Mouse (Mus musculus) forebrain, embryonic 13.5 days (tissue): ENCODE measurements around the gene Hsd3b1. TPM values are rescaled to one million over a fixed set of nuclear protein-coding genes. Genes with fewer than 3 reads are reported as not detected.

Experiments
- ATAC-seq: fragments of 200-750 bp; cut with Nextera tagmentation; 2 replicates; pipeline ENCODE4 v1.8.0; 2017
- H3K27ac ChIP-seq: fragments of 300-500 bp; sonication (generic); 2 replicates; pipeline ENCODE4 v1.5.1; 2015; ENCODE audit warnings: inconsistent platforms, mild to moderate bottlenecking, moderate library complexity
- H3K27me3 ChIP-seq: fragments of 300-500 bp; sonication (generic); 2 replicates; pipeline ENCODE4 v1.6.1; 2015; ENCODE audit warnings: mild to moderate bottlenecking, inconsistent platforms
- H3K36me3 ChIP-seq: fragments of 300-500 bp; sonication (generic); 2 replicates; pipeline ENCODE4 v1.6.1; 2015; ENCODE audit warnings: mild to moderate bottlenecking, inconsistent platforms; ENCODE audit not compliant: poor library complexity, severe bottlenecking
- H3K4me1 ChIP-seq: fragments of 300-500 bp; sonication (generic); 2 replicates; pipeline ENCODE4 v1.6.1; 2015; ENCODE audit warnings: inconsistent platforms
- H3K4me2 ChIP-seq: fragments of 300-500 bp; sonication (generic); 2 replicates; pipeline ENCODE4 v1.6.1; 2015; ENCODE audit warnings: inconsistent platforms, mild to moderate bottlenecking, moderate library complexity
- H3K4me3 ChIP-seq: fragments of 300-500 bp; sonication (generic); 2 replicates; pipeline ENCODE4 v1.5.1; 2015; ENCODE audit warnings: mild to moderate bottlenecking, inconsistent platforms
- H3K9ac ChIP-seq: fragments of 300-500 bp; sonication (generic); 2 replicates; pipeline ENCODE4 v1.6.1; 2015; ENCODE audit warnings: mild to moderate bottlenecking, inconsistent platforms
- H3K9me3 ChIP-seq: fragments of 300-500 bp; sonication (generic); replicated peaks from 2 replicates; pipeline ENCODE4 v1.6.1; 2016; ENCODE audit warnings: inconsistent platforms
- WGBS: fragments of 180-500 bp; shearing (Covaris S2); methylation state at CpG from one replicate; pipeline ENCODE4 v1.1.7; 2015; 5-methylcytosine and 5-hydroxymethylcytosine counted together
- polyA plus RNA-seq: library from polyadenylated mRNA; unstranded; fragments of >200 nt; fragmentation: Nextera tagmentation; extraction: Ambion mirVana; gene quantifications from 2 replicates; pipeline ENCODE4 v1.2.1, GENCODE M21; 2015

Hsd3b1 gene
- polyA plus RNA-seq, result 0.13 TPM in 1 of 2 replicates, not detected in the other

GRCm38 (mm10) chr3:98859576-98859975 lies at the start of gene Hsd3b1:
Hsd3b1 (minus strand) TSS chr3:98859794.
- Histone ChIP-seq H3K36me3 (no peaks in the 10 kb centered on the region), H3K9me3 (no peaks in the 10 kb centered on the region), H3K27ac (no peak within 1 kb of the TSS), H3K27me3 (no peaks in the 10 kb centered on the region), H3K4me1 (no peaks in the 10 kb centered on the region), H3K4me3 (no peak within 1 kb of the TSS), H3K9ac (no peak within 1 kb of the TSS), H3K4me2 (no peak within 1 kb of the TSS)
- no peak for ATAC-seq
- WGBS, result 85% methylated on average over 3 of the region's 3 CpGs

- H3K27me3 ChIP-seq, result no peaks in the 10 kb centered on the region
- 88% methylated on average over 2 of the region's 2 CpGs for WGBS
- H3K9ac ChIP-seq, result no peak overlapping the region
- ATAC-seq, result no peak
- no peaks in the 10 kb centered on the region for H3K36me3 ChIP-seq
- no peak overlapping the region for H3K4me2 ChIP-seq
- H3K27ac ChIP-seq, result no peak overlapping the region
- H3K4me1 ChIP-seq, result no peaks in the 10 kb centered on the region
- no peak overlapping the region for H3K4me3 ChIP-seq
- H3K9me3 ChIP-seq, result no peaks in the 10 kb centered on the region
Measured at GRCm38 (mm10) chr3:98897606-98898005, 38.0 kb upstream of the Hsd3b1 start.

GRCm38 (mm10) chr3:98895071-98895601 lies 35.5 kb upstream of the Hsd3b1 start:
- 45% methylated on average over 10 of the region's 10 CpGs for WGBS
- ATAC-seq, result 0 out of 2 replicates have a peak, but pooled peaks have one; percentile 45
- Histone ChIP-seq H3K4me2 (no peak overlapping the region), H3K9ac (no peak overlapping the region), H3K27ac (no peak overlapping the region), H3K27me3 (no peaks in the 10 kb centered on the region), H3K9me3 (no peaks in the 10 kb centered on the region), H3K4me1 (no peaks in the 10 kb centered on the region), H3K4me3 (no peak overlapping the region), H3K36me3 (no peaks in the 10 kb centered on the region)

GRCm38 (mm10) chr3:98893057-98893772 lies 33.6 kb upstream of the Hsd3b1 start, which contains the start of gene Hao2:
Hao2 (minus strand) TSS chr3:98893239.
- WGBS, result 92% methylated on average over 3 of the region's 3 CpGs
- Histone ChIP-seq H3K4me2 (no peak within 1 kb of the TSS), H3K4me1 (no peaks in the 10 kb centered on the region), H3K27me3 (no peaks in the 10 kb centered on the region), H3K36me3 (no peaks in the 10 kb centered on the region), H3K9ac (no peak within 1 kb of the TSS), H3K4me3 (no peak within 1 kb of the TSS), H3K9me3 (no peaks in the 10 kb centered on the region), H3K27ac (no peak within 1 kb of the TSS)
- ATAC-seq, result no peak

GRCm38 (mm10) chr3:98890430-98890829 lies 30.8 kb upstream of the Hsd3b1 start:
- no peaks in the 10 kb centered on the region for H3K9me3 ChIP-seq
- no peak for ATAC-seq
- H3K4me3 ChIP-seq, result no peak overlapping the region
- 85% methylated on average over 4 of the region's 4 CpGs for WGBS
- H3K4me1 ChIP-seq, result no peaks in the 10 kb centered on the region
- H3K36me3 ChIP-seq, result no peaks in the 10 kb centered on the region
- no peaks in the 10 kb centered on the region for H3K27me3 ChIP-seq
- H3K4me2 ChIP-seq, result no peak overlapping the region
- H3K27ac ChIP-seq, result no peak overlapping the region
- no peak overlapping the region for H3K9ac ChIP-seq

GRCm38 (mm10) chr3:98888206-98888605 lies 28.6 kb upstream of the Hsd3b1 start:
- ATAC-seq, result no peak
- 67% methylated on average over 2 of the region's 2 CpGs for WGBS
- H3K36me3 ChIP-seq, result no peaks in the 10 kb centered on the region

GRCm38 (mm10) chr3:98880831-98881230 lies 21.2 kb upstream of the Hsd3b1 start:
- Histone ChIP-seq H3K4me3 (no peak overlapping the region), H3K27ac (no peak overlapping the region), H3K9me3 (no peaks in the 10 kb centered on the region), H3K4me1 (no peaks in the 10 kb centered on the region), H3K4me2 (no peak overlapping the region), H3K9ac (no peak overlapping the region), H3K36me3 (no peaks in the 10 kb centered on the region), H3K27me3 (no peaks in the 10 kb centered on the region)
- ATAC-seq, result no peak
- WGBS, result 92% methylated on average over 2 of the region's 2 CpGs

More at GRCm38 (mm10) chr3:98888206-98888605, 28.6 kb upstream of the Hsd3b1 start:
- H3K27me3 ChIP-seq, result no peaks in the 10 kb centered on the region
- no peaks in the 10 kb centered on the region for H3K9me3 ChIP-seq
- no peak overlapping the region for H3K4me2 ChIP-seq
- no peak overlapping the region for H3K27ac ChIP-seq
- no peak overlapping the region for H3K9ac ChIP-seq
- no peaks in the 10 kb centered on the region for H3K4me1 ChIP-seq
- H3K4me3 ChIP-seq, result no peak overlapping the region

GRCm38 (mm10) chr3:98880216-98880615 lies 20.6 kb upstream of the Hsd3b1 start:
- no peaks in the 10 kb centered on the region for H3K36me3 ChIP-seq
- H3K27me3 ChIP-seq, result no peaks in the 10 kb centered on the region
- WGBS, result 61% methylated on average over 6 of the region's 6 CpGs
- no peak overlapping the region for H3K4me3 ChIP-seq
- H3K9me3 ChIP-seq, result no peaks in the 10 kb centered on the region
- no peak overlapping the region for H3K9ac ChIP-seq
- no peak overlapping the region for H3K4me2 ChIP-seq
- ATAC-seq, result no peak
- H3K27ac ChIP-seq, result no peak overlapping the region
- H3K4me1 ChIP-seq, result no peaks in the 10 kb centered on the region

- no peaks in the 10 kb centered on the region for H3K36me3 ChIP-seq
- no peak overlapping the region for H3K4me2 ChIP-seq
- H3K4me3 ChIP-seq, result no peak overlapping the region
- no peaks in the 10 kb centered on the region for H3K4me1 ChIP-seq
- ATAC-seq, result no peak
- H3K27ac ChIP-seq, result no peak overlapping the region
- no peak overlapping the region for H3K9ac ChIP-seq
- no peaks in the 10 kb centered on the region for H3K27me3 ChIP-seq
- 76% methylated on average over 2 of the region's 2 CpGs for WGBS
- no peaks in the 10 kb centered on the region for H3K9me3 ChIP-seq
Measured at GRCm38 (mm10) chr3:98868219-98868618, 8.6 kb upstream of the Hsd3b1 start.

- H3K4me1 ChIP-seq, result no peaks in the 10 kb centered on the region
- no peak overlapping the region for H3K27ac ChIP-seq
- WGBS, result 93% methylated on average over 1 of the region's 1 CpGs
- H3K27me3 ChIP-seq, result no peaks in the 10 kb centered on the region
- ATAC-seq, result no peak
- H3K36me3 ChIP-seq, result no peaks in the 10 kb centered on the region
- H3K4me3 ChIP-seq, result no peak overlapping the region
- no peak overlapping the region for H3K4me2 ChIP-seq
- no peak overlapping the region for H3K9ac ChIP-seq
- H3K9me3 ChIP-seq, result no peaks in the 10 kb centered on the region
Measured at GRCm38 (mm10) chr3:98862800-98863199, 3.2 kb upstream of the Hsd3b1 start.

GRCm38 (mm10) chr3:98858051-98858450 lies 1.5 kb downstream of the Hsd3b1 start:
- H3K9me3 ChIP-seq, result no peaks in the 10 kb centered on the region
- no peak overlapping the region for H3K27ac ChIP-seq
- H3K27me3 ChIP-seq, result no peaks in the 10 kb centered on the region
- no peak for ATAC-seq
- H3K4me1 ChIP-seq, result no peaks in the 10 kb centered on the region
- no peaks in the 10 kb centered on the region for H3K36me3 ChIP-seq
- H3K9ac ChIP-seq, result no peak overlapping the region
- H3K4me2 ChIP-seq, result no peak overlapping the region
- WGBS, result 96% methylated on average over 2 of the region's 2 CpGs
- no peak overlapping the region for H3K4me3 ChIP-seq

GRCm38 (mm10) chr3:98856892-98857291 lies 2.7 kb downstream of the Hsd3b1 start:
- Histone ChIP-seq H3K9me3 (no peaks in the 10 kb centered on the region), H3K36me3 (no peaks in the 10 kb centered on the region), H3K4me2 (no peak overlapping the region), H3K27me3 (no peaks in the 10 kb centered on the region), H3K9ac (no peak overlapping the region), H3K27ac (no peak overlapping the region), H3K4me1 (no peaks in the 10 kb centered on the region), H3K4me3 (no peak overlapping the region)
- WGBS, result 87% methylated on average over 1 of the region's 1 CpGs
- ATAC-seq, result no peak

- Histone ChIP-seq H3K27ac (no peak overlapping the region), H3K27me3 (no peaks in the 10 kb centered on the region), H3K36me3 (no peaks in the 10 kb centered on the region), H3K4me3 (no peak overlapping the region), H3K9me3 (no peaks in the 10 kb centered on the region), H3K9ac (no peak overlapping the region), H3K4me1 (no peaks in the 10 kb centered on the region), H3K4me2 (no peak overlapping the region)
- no peak for ATAC-seq
- 90% methylated on average over 3 of the region's 3 CpGs for WGBS
Measured at GRCm38 (mm10) chr3:98855160-98855559, 4.4 kb downstream of the Hsd3b1 start.
